Mouse (Mus musculus) kidney, postnatal 25 days (tissue): ENCODE measurements around the gene Fbxl8.
A peak's percentile ranks its signal among the peaks of the same experiment; 100 is the strongest.

Experiments used
- DNase-seq, 2 experiments: peaks; one replicate each; pipeline ENCODE4 v3.0.0; 2021; ENCODE audit warnings: mixed read lengths in 2 of 2

The Fbxl8 gene

GRCm38 (mm10) chr8:105305211-105306145 lies 41.0 kb downstream of the Fbxl8 start, which contains the start of gene Elmo3:
TSS of gene Elmo3 (plus strand) at chr8:105305601.
- DNase-seq = peak; percentile 87 to 95

GRCm38 (mm10) chr8:105306146-105306691 lies 41.8 kb downstream of the Fbxl8 start:
- DNase-seq = no peak

GRCm38 (mm10) chr8:105307670-105308069 lies 43.2 kb downstream of the Fbxl8 start:
- DNase-seq = peak in 1 of 2 experiments; percentile 51

- no peak for DNase-seq
Observed at GRCm38 (mm10) chr8:105308428-105308827, 44.0 kb downstream of the Fbxl8 start.

- no peak for DNase-seq
Observed at GRCm38 (mm10) chr8:105309142-105309847, 44.8 kb downstream of the Fbxl8 start.

- no peak for DNase-seq
Observed at GRCm38 (mm10) chr8:105310118-105310517, 45.7 kb downstream of the Fbxl8 start.

GRCm38 (mm10) chr8:105311718-105312117 lies 47.3 kb downstream of the Fbxl8 start:
- DNase-seq = no peak

GRCm38 (mm10) chr8:105312891-105313481 lies 48.5 kb downstream of the Fbxl8 start:
- no peak for DNase-seq

GRCm38 (mm10) chr8:105313622-105314402 lies 49.4 kb downstream of the Fbxl8 start:
- DNase-seq = no peak

- DNase-seq = no peak
Observed at GRCm38 (mm10) chr8:105315073-105315769, 50.8 kb downstream of the Fbxl8 start.

- DNase-seq = no peak
Observed at GRCm38 (mm10) chr8:105317941-105318340, 53.5 kb downstream of the Fbxl8 start.

- no peak for DNase-seq
Observed at GRCm38 (mm10) chr8:105318662-105319190, 54.3 kb downstream of the Fbxl8 start.
